Mouse (Mus musculus): ENCODE measurements around the gene Zfp628. TPM values are rescaled to one million over a fixed set of nuclear protein-coding genes. Genes with fewer than 3 reads are reported as not detected.
A peak's percentile ranks its signal among the peaks of the same experiment; 100 is the strongest.

Zfp628 gene
- total and polyA plus RNA-seq, 2 experiments: 0.55 to 8.3 TPM

GRCm38 (mm10) chr7:4948386-4948785, 33.4 kb downstream of the Zfp628 start:
- no peak overlapping the region for H3K9ac ChIP-seq (ENCODE audit: low read depth, low read length)
- no peaks in the 10 kb centered on the region for H3K36me3 ChIP-seq (ENCODE audit: control insufficient read depth, insufficient read depth, low read length)
- H3K79me2 ChIP-seq (ENCODE audit: control insufficient read depth, insufficient read depth, low read length): no peaks in the 10 kb centered on the region
- H3K4me3 ChIP-seq (ENCODE audit: insufficient read depth, low read depth, low read length): no peak overlapping the region
- no peak for DNase-seq (ENCODE audit: extremely low read depth, low read depth, low spot score)
- no peaks in the 10 kb centered on the region for H3K4me1 ChIP-seq (ENCODE audit: control insufficient read depth, insufficient read depth, low read length)
- no peak for TF ChIP-seq POLR2A (IDR thresholded peaks at IDR 0.05; ENCODE audit: extremely low read depth, insufficient read depth, low read length)
- 13% methylated on average over 6 of the region's 6 CpGs for WGBS
- no peaks in the 10 kb centered on the region for H3K27me3 ChIP-seq (ENCODE audit: control insufficient read depth, insufficient read depth, low read length)
- H3K27ac ChIP-seq (replicated peaks; ENCODE audit: insufficient read depth, low read depth, low read length): no peak overlapping the region

DNA sequence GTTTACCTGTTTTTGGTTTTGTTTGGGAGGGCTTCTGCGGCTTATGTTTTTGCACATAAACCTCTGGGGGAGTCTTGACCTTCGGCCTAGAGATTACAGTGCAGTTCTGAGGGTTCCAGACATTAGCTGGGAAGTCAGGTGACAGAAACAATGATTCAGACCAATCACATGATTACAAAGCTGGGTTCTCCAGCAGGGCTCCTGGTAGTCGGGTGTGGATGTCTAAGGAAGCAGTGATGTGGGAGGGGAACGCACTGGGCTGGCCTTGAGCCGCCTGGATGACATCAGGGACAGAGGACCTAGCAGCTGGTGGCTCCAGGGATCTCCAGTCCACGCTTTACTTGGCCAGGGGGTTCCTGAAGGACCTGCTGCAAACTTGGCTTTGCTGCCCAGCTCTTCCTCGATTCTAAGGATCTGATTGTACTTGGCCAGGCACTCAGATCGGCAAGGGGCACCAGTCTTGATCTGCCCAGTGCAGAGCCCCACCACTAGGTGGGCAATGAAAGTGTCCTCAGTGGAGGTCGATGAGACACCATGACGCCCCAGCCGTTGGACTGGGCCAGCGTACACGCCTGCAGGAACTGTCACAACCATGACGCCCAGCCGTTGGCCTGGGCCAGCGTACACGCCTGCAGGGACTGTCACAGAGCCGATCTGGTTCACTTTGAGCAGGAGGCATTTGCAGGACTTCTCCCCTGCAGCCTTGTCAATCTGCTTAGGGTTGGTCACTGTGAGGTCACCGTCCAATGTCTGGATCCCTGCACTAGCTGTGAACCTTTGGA, 35.7 kb downstream of the Zfp628 start:
- Histone ChIP-seq H3K4me1 (ENCODE audit: control insufficient read depth, insufficient read depth, low read length) (no peaks in the 10 kb centered on the region), H3K79me2 (ENCODE audit: control insufficient read depth, insufficient read depth, low read length) (no peaks in the 10 kb centered on the region), H3K27me3 (ENCODE audit: control insufficient read depth, insufficient read depth, low read length) (no peaks in the 10 kb centered on the region), H3K9ac (ENCODE audit: low read depth, low read length) (no peak overlapping the region), H3K36me3 (ENCODE audit: control insufficient read depth, insufficient read depth, low read length) (no peaks in the 10 kb centered on the region), H3K27ac (replicated peaks; ENCODE audit: insufficient read depth, low read depth, low read length) (no peak overlapping the region), H3K4me3 (ENCODE audit: insufficient read depth, low read depth, low read length) (no peak overlapping the region)
- TF ChIP-seq POLR2A (IDR thresholded peaks at IDR 0.05; ENCODE audit: extremely low read depth, insufficient read depth, low read length): no peak
- 84% methylated on average over 19 of the region's 19 CpGs for WGBS
- no peak for DNase-seq (ENCODE audit: extremely low read depth, low read depth, low spot score)

GRCm38 (mm10) chr7:4953815-4954445, 38.9 kb downstream of the Zfp628 start:
- Histone ChIP-seq H3K27ac (replicated peaks; ENCODE audit: insufficient read depth, low read depth, low read length) (no peak overlapping the region), H3K27me3 (ENCODE audit: control insufficient read depth, insufficient read depth, low read length) (no peaks in the 10 kb centered on the region), H3K36me3 (ENCODE audit: control insufficient read depth, insufficient read depth, low read length) (no peaks in the 10 kb centered on the region), H3K4me3 (ENCODE audit: insufficient read depth, low read depth, low read length) (no peak overlapping the region), H3K79me2 (ENCODE audit: control insufficient read depth, insufficient read depth, low read length) (no peaks in the 10 kb centered on the region), H3K4me1 (ENCODE audit: control insufficient read depth, insufficient read depth, low read length) (no peaks in the 10 kb centered on the region), H3K9ac (ENCODE audit: low read depth, low read length) (no peak overlapping the region)
- 58% methylated on average over 10 of the region's 10 CpGs for WGBS
- no peak for DNase-seq (ENCODE audit: extremely low read depth, low read depth, low spot score)
- no peak for TF ChIP-seq POLR2A (IDR thresholded peaks at IDR 0.05; ENCODE audit: extremely low read depth, insufficient read depth, low read length)
- no peak for TF ChIP-seq CTCF (IDR thresholded peaks at IDR 0.05; ENCODE audit: low read depth, low read length)

DNA sequence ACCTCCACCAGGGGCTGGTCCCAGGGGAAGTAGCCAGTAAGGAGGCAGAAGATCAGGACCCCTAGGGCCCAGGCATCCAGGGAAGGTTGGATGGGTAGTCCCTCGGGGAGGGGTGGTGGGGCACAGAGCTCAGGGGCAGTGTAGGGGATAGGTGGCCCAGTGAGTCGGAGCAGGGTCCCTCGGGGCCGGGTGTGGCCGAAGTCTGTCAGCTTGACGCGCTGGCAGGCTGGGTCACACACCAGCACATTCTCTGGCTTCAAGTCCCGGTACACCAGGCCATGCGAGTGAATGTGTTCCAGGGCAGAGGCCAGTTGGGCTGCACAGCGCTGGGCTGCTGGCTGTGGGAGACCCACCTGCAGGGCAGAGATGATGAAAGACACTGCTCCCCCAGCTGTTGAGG, 42.3 kb downstream of the Zfp628 start:
- DNase-seq (ENCODE audit: extremely low read depth, low read depth, low spot score): no peak
- no peak for TF ChIP-seq CTCF (IDR thresholded peaks at IDR 0.05; ENCODE audit: low read depth, low read length)
- no peak for TF ChIP-seq POLR2A (IDR thresholded peaks at IDR 0.05; ENCODE audit: extremely low read depth, insufficient read depth, low read length)
- Histone ChIP-seq H3K4me3 (ENCODE audit: insufficient read depth, low read depth, low read length) (no peak overlapping the region), H3K9ac (ENCODE audit: low read depth, low read length) (no peak overlapping the region), H3K27me3 (ENCODE audit: control insufficient read depth, insufficient read depth, low read length) (no peaks in the 10 kb centered on the region), H3K79me2 (ENCODE audit: control insufficient read depth, insufficient read depth, low read length) (no peaks in the 10 kb centered on the region), H3K4me1 (ENCODE audit: control insufficient read depth, insufficient read depth, low read length) (no peaks in the 10 kb centered on the region), H3K36me3 (ENCODE audit: control insufficient read depth, insufficient read depth, low read length) (no peaks in the 10 kb centered on the region), H3K27ac (replicated peaks; ENCODE audit: insufficient read depth, low read depth, low read length) (no peak overlapping the region)
- WGBS: 91% methylated on average over 10 of the region's 10 CpGs

- Histone ChIP-seq H3K27me3 (ENCODE audit: control insufficient read depth, insufficient read depth, low read length) (no peaks in the 10 kb centered on the region), H3K4me1 (ENCODE audit: control insufficient read depth, insufficient read depth, low read length) (peaks cover 2% of the 10 kb centered on the region; the same call in 1 of the 2 replicates), H3K9ac (ENCODE audit: low read depth, low read length) (no peak overlapping the region), H3K27ac (replicated peaks; ENCODE audit: insufficient read depth, low read depth, low read length) (no peak overlapping the region), H3K36me3 (ENCODE audit: control insufficient read depth, insufficient read depth, low read length) (no peaks in the 10 kb centered on the region), H3K4me3 (ENCODE audit: insufficient read depth, low read depth, low read length) (no peak overlapping the region), H3K79me2 (ENCODE audit: control insufficient read depth, insufficient read depth, low read length) (no peaks in the 10 kb centered on the region)
- TF ChIP-seq POLR2A (IDR thresholded peaks at IDR 0.05; ENCODE audit: extremely low read depth, insufficient read depth, low read length): no peak
- TF ChIP-seq CTCF (IDR thresholded peaks at IDR 0.05; ENCODE audit: low read depth, low read length): no peak
- WGBS: 71% methylated on average over 5 of the region's 5 CpGs
- no peak for DNase-seq (ENCODE audit: extremely low read depth, low read depth, low spot score)
Observed at GRCm38 (mm10) chr7:4963527-4963926, 48.5 kb downstream of the Zfp628 start.

DNA sequence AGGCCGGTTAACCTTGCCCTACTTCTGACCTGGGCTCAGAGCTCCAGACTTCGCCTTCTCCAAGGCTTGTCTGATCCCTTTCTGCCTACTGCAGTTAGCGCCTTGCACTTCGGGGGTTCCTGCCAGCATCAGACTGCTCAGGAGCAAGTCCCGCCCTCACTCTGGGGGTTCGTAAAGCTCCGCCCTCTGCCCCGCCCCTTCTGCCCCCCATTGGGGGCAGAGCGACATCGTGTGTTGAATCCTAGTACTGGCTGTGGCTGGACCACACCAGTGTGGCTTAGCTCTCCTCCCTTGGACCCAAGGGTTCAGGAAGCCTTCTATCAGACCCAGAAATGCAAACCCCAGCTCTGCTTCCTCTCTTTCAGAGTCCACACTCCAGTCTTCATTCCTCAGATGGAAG, 49.3 kb downstream of the Zfp628 start, which contains the start of gene Sbk2:
TSS of gene Sbk2 (minus strand) at position 135 of the 400 bp plus-strand sequence.
- H3K79me2 ChIP-seq (ENCODE audit: control insufficient read depth, insufficient read depth, low read length): no peaks in the 10 kb centered on the region
- H3K4me3 ChIP-seq (ENCODE audit: insufficient read depth, low read depth, low read length): no peak within 1 kb of the TSS
- no peaks in the 10 kb centered on the region for H3K36me3 ChIP-seq (ENCODE audit: control insufficient read depth, insufficient read depth, low read length)
- H3K27me3 ChIP-seq (ENCODE audit: control insufficient read depth, insufficient read depth, low read length): no peaks in the 10 kb centered on the region
- no peak within 1 kb of the TSS for H3K27ac ChIP-seq (replicated peaks; ENCODE audit: insufficient read depth, low read depth, low read length)
- peaks cover 2% of the 10 kb centered on the region; the same call in 1 of the 2 replicates for H3K4me1 ChIP-seq (ENCODE audit: control insufficient read depth, insufficient read depth, low read length)
- H3K9ac ChIP-seq (ENCODE audit: low read depth, low read length): no peak within 1 kb of the TSS
- peak; percentile 76 for TF ChIP-seq CTCF (IDR thresholded peaks at IDR 0.05; ENCODE audit: low read depth, low read length)
- TF ChIP-seq POLR2A (IDR thresholded peaks at IDR 0.05; ENCODE audit: extremely low read depth, insufficient read depth, low read length): no peak
- peak; percentile 22 for DNase-seq (ENCODE audit: extremely low read depth, low read depth, low spot score)
- 4% methylated on average over 10 of the region's 10 CpGs for WGBS
